Mouse (Mus musculus) G1E (cell line): ENCODE measurements at regions not wholly inside any gene's neighbourhood (a gene's known extent, or its start where the extent isn't known, plus 50 kb on each side); places are given as distances from the start of the nearest gene placed in this dataset.

Source experiments
- CTCF ChIP-seq: IDR thresholded peaks from 2 replicates; pipeline ENCODE4 v1.5.1; 2012; ENCODE audit warnings: low read depth, low read length, inconsistent platforms, mixed read lengths
- GATA1 ChIP-seq: IDR thresholded peaks from 2 replicates; pipeline ENCODE4 v1.6.1; 2012; ENCODE audit warnings: borderline replicate concordance, low read length, inconsistent platforms, mixed read lengths
- POLR2AphosphoS5 ChIP-seq: IDR thresholded peaks from 2 replicates; pipeline ENCODE4 v1.6.1; 2012; ENCODE audit warnings: low read depth, low read length, inconsistent platforms; ENCODE audit not compliant: insufficient replicate concordance
- TAL1 ChIP-seq: conservative IDR thresholded peaks from 2 replicates; pipeline ENCODE4 v1.6.1; 2012; ENCODE audit warnings: low read depth, low read length, inconsistent platforms, mixed read lengths

- no peak for TF ChIP-seq CTCF
- TF ChIP-seq TAL1 = no peak
- TF ChIP-seq GATA1 = no peak
- TF ChIP-seq POLR2AphosphoS5 = no peak
Measured at GRCm38 (mm10) chr12:25272114-25272751, 175.3 kb upstream of the Id2 start.
